Mouse (Mus musculus) megakaryocyte, embryonic 14.5 days (primary cell): Measurements from ENCODE around the gene Ppp6r1.

Experiments
- FLI1 ChIP-seq: IDR thresholded peaks from 2 replicates; pipeline ENCODE4 v1.6.1; 2012; ENCODE audit warnings: low read length, inconsistent platforms, mixed read lengths
- GATA1 ChIP-seq: IDR thresholded peaks from 3 replicates; pipeline ENCODE4 v1.6.1; 2012; ENCODE audit warnings: mixed read lengths, low read length, inconsistent platforms, borderline replicate concordance

GRCm38 (mm10) chr7:4671956-4672355, 13.1 kb upstream of the Ppp6r1 start:
- TF ChIP-seq GATA1: no peak
- TF ChIP-seq FLI1: no peak
